Mouse (Mus musculus): ENCODE measurements around the gene Slc16a5.

Slc16a5 gene

GRCm38 (mm10) chr11:115462243-115462891 is at the start of gene Slc16a5:
TSS of gene Slc16a5 (plus strand) at chr11:115462474.
- DNase-seq (ENCODE audit: low spot score in 2 of 2) = no peak

- DNase-seq (ENCODE audit: low spot score in 2 of 2) = peak; percentile 91 to 95
Measured at GRCm38 (mm10) chr11:115419531-115420237, 42.6 kb upstream of the Slc16a5 start, which contains the start of the genes Atp5h and Kctd2. TSS of gene Atp5h (minus strand) at chr11:115419962. TSS of gene Kctd2 (plus strand) at chr11:115420128.

GRCm38 (mm10) chr11:115420336-115421190 is 41.7 kb upstream of the Slc16a5 start:
- DNase-seq (ENCODE audit: low spot score in 2 of 2) = peak in 1 of 2 experiments; percentile 49

GRCm38 (mm10) chr11:115421328-115421727 is 40.9 kb upstream of the Slc16a5 start:
- no peak for DNase-seq (ENCODE audit: low spot score in 2 of 2)

GRCm38 (mm10) chr11:115421972-115422371 is 40.3 kb upstream of the Slc16a5 start:
- no peak for DNase-seq (ENCODE audit: low spot score in 2 of 2)

- no peak for DNase-seq (ENCODE audit: low spot score in 2 of 2)
Measured at GRCm38 (mm10) chr11:115423091-115423490, 39.2 kb upstream of the Slc16a5 start.

GRCm38 (mm10) chr11:115424666-115425065 is 37.6 kb upstream of the Slc16a5 start:
- DNase-seq (ENCODE audit: low spot score in 2 of 2) = no peak

- no peak for DNase-seq (ENCODE audit: low spot score in 2 of 2)
Measured at GRCm38 (mm10) chr11:115425671-115426070, 36.6 kb upstream of the Slc16a5 start.

- peak in 1 of 2 experiments; percentile 80 for DNase-seq (ENCODE audit: low spot score in 2 of 2)
Measured at GRCm38 (mm10) chr11:115427482-115428331, 34.6 kb upstream of the Slc16a5 start.

GRCm38 (mm10) chr11:115429307-115429706 is 33.0 kb upstream of the Slc16a5 start:
- peak in 1 of 2 experiments; percentile 55 for DNase-seq (ENCODE audit: low spot score in 2 of 2)

GRCm38 (mm10) chr11:115430561-115430960 is 31.7 kb upstream of the Slc16a5 start:
- no peak for DNase-seq (ENCODE audit: low spot score in 2 of 2)

GRCm38 (mm10) chr11:115432814-115433213 is 29.5 kb upstream of the Slc16a5 start:
- no peak for DNase-seq (ENCODE audit: low spot score in 2 of 2)

- no peak for DNase-seq (ENCODE audit: low spot score in 2 of 2)
Measured at GRCm38 (mm10) chr11:115433342-115433741, 28.9 kb upstream of the Slc16a5 start.

- DNase-seq (ENCODE audit: low spot score in 2 of 2) = no peak
Measured at GRCm38 (mm10) chr11:115435596-115436337, 26.5 kb upstream of the Slc16a5 start.

- peak in 1 of 2 experiments; percentile 53 for DNase-seq (ENCODE audit: low spot score in 2 of 2)
Measured at GRCm38 (mm10) chr11:115437571-115438122, 24.6 kb upstream of the Slc16a5 start.

GRCm38 (mm10) chr11:115439326-115439725 is 22.9 kb upstream of the Slc16a5 start:
- no peak for DNase-seq (ENCODE audit: low spot score in 2 of 2)

GRCm38 (mm10) chr11:115439906-115440595 is 22.2 kb upstream of the Slc16a5 start, which contains the start of gene Trim80:
TSS of gene Trim80 (plus strand) at chr11:115440545.
- no peak for DNase-seq (ENCODE audit: low spot score in 2 of 2)

GRCm38 (mm10) chr11:115441417-115441816 is 20.9 kb upstream of the Slc16a5 start:
- DNase-seq (ENCODE audit: low spot score in 2 of 2) = no peak

GRCm38 (mm10) chr11:115446906-115447305 is 15.4 kb upstream of the Slc16a5 start:
- DNase-seq (ENCODE audit: low spot score in 2 of 2) = no peak
